Mouse (Mus musculus): ENCODE measurements around the gene Sec22c.
A peak's percentile ranks its signal among the peaks of the same experiment; 100 is the strongest.

Sec22c gene

DNA sequence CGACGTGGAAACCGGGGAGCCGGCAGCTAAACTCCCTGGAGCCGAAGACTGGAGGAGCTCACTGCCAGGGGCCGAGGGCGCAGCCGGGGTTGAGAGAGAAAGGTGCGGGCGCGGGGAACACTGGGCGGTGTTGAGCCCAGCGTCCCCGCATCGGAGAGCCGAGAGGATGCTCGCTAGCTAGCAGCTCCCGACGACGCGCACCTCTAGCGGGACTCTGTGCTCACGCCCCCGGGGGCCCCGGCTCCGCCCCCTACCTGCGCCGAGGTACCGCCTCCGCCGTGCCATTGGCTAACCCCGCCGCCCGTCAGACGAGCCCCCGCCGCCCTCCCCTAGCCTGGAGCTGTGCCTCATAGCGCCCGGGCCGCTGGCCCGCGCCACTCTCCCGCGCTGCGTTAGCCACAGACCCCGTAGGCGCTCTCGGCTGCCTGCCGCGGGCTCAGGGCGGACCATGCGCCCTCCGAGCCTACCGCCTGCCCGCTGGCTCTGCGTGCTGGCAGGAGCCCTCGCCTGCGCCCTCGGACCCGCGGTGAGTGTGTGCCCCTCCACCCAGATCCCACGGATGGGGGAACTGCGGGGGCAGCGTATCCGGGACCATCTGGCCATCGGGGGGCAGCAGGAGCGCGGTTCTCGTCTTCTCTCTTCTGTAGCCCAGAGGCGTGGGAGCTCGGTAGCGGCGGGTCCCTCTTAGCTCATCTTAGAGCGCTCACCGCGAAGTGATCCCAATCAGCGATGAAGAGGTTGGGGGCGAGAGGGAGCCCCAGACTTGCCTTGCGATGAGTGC lies 62.7 kb downstream of the Sec22c start, which contains the start of gene Vipr1:
TSS of gene Vipr1 (plus strand) at position 316 of the 781 bp plus-strand sequence.
- peak; percentile 81 for DNase-seq

DNA sequence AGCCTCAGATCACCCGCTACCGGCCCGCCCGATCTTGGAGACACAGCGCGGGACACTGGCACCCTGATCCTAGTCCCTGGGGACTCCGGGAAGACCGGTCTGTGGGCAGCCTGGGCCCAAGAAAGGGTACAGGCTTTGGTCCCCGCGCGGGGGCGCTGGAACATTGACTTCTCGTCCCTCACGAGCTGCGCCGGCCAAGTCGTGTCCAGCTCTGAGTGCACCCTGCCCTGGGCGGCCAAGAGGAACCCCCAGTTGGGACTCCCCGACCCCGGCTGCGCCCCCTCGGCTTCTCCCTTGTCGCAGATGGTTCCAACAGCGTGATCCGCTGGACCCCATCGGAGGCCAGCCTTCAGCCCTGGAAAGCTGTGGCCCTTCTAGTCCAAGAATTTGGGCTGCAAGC lies 63.3 kb downstream of the Sec22c start, which contains the start of gene Lyzl4:
TSS of gene Lyzl4 (minus strand) at position 96 of the 400 bp plus-strand sequence.
- peak; percentile 81 for DNase-seq

- no peak for DNase-seq
Observed at GRCm38 (mm10) chr9:121641235-121641915, 63.9 kb downstream of the Sec22c start.

- DNase-seq, result peak; percentile 35
Observed at GRCm38 (mm10) chr9:121639790-121640189, 65.5 kb downstream of the Sec22c start.

DNA sequence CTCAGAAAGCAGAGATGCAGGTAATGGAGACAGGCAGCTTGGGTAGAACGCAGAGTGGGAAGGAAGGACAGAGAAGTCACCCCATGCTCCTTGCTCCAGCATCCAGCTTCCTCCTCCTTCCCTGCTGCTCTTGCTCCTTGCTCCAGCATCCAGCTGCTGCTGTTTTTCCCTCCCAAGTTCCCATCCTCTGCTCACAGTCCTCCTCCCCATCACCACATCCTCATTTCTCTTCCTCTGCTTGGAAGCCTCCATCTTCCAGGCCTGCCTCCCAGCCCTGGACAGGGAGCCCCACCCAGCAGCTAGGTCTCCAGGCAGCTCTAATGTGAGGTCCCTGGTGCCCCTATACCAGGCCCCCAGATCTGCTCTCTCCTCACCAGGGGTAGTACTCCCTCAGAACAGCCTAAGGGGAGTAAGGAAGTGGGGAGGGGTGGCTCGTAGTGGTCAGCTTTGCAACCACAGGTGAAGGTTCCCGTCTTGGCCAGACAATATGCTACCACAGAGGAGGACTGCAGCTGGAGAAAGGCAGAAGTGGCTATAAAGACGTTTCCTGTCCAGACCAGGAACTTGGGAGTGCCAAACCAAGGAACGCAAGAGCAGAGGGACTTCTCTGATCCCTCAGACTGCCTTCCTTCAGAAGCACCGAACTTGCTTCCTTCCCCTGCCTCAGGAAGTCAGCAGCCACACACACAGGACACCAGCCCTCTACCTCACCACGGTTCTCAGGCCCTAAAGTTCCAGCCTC lies 69.3 kb downstream of the Sec22c start:
- DNase-seq, result no peak

DNA sequence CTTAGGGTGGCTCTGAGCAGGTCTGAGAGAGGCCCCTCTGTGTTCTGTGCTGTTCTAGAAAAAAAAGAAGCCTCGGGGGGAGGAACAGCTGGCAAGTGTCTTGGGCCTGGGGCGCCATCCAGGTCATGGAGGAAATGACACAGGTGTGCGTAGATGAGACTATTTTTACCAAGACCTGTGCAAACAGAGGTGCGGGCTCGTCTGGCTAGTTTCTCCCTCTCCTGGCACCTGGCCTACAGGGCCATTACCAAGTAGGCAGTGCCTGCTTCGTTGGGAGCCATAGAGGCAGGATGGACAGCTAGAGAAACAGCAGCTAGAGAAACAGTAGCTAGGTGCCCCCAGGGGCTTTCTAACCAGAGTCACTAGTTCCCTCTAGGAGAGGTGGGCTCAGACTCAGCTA lies 72.0 kb downstream of the Sec22c start:
- no peak for DNase-seq

- no peak for DNase-seq
Observed at GRCm38 (mm10) chr9:121632891-121633290, 72.4 kb downstream of the Sec22c start.

GRCm38 (mm10) chr9:121631946-121632345 lies 73.3 kb downstream of the Sec22c start:
- no peak for DNase-seq

GRCm38 (mm10) chr9:121630627-121631026 lies 74.7 kb downstream of the Sec22c start:
- DNase-seq, result no peak
